Mouse (Mus musculus) limb, embryonic 10.5 days (tissue): Measurements from ENCODE around the gene Slc7a12. TPM values are rescaled to one million over a fixed set of nuclear protein-coding genes. Genes with fewer than 3 reads are reported as not detected.

Source experiments
- DNase-seq: peaks from one replicate; pipeline ENCODE4 v3.0.0-alpha.2; 2017; ENCODE audit warnings: low spot score
- H3K27ac ChIP-seq: fragments of 300-500 bp; sonication (generic); 2 replicates; pipeline ENCODE4 v1.5.1; 2016; ENCODE audit warnings: mild to moderate bottlenecking
- H3K27me3 ChIP-seq: fragments of 300-500 bp; sonication (generic); 2 replicates; pipeline ENCODE4 v1.6.1; 2016; ENCODE audit warnings: low read depth, mild to moderate bottlenecking; ENCODE audit not compliant: poor library complexity, severe bottlenecking
- H3K36me3 ChIP-seq: fragments of 300-500 bp; sonication (generic); 2 replicates; pipeline ENCODE4 v1.6.1; 2016; ENCODE audit warnings: mild to moderate bottlenecking, moderate library complexity
- H3K4me1 ChIP-seq: fragments of 300-500 bp; sonication (generic); 2 replicates; pipeline ENCODE4 v1.6.1; 2016
- H3K4me3 ChIP-seq: fragments of 300-500 bp; sonication (generic); 2 replicates; pipeline ENCODE4 v1.5.1; 2016; ENCODE audit warnings: mild to moderate bottlenecking, moderate library complexity
- H3K9me3 ChIP-seq: fragments of 300-500 bp; sonication (generic); replicated peaks from 2 replicates; pipeline ENCODE4 v1.6.1; 2016; ENCODE audit warnings: mild to moderate bottlenecking
- WGBS: fragments of 180-500 bp; shearing (Covaris S2); methylation state at CpG from one replicate; pipeline ENCODE4 v1.1.7; 2016; 5-methylcytosine and 5-hydroxymethylcytosine counted together
- polyA plus RNA-seq: library from polyadenylated mRNA; unstranded; fragments of >200 nt; fragmentation: Nextera tagmentation; extraction: Ambion mirVana; gene quantifications from 2 replicates; pipeline ENCODE4 v1.2.1, GENCODE M21; 2016

Slc7a12 gene
- polyA plus RNA-seq, result not detected in 2 replicates

DNA sequence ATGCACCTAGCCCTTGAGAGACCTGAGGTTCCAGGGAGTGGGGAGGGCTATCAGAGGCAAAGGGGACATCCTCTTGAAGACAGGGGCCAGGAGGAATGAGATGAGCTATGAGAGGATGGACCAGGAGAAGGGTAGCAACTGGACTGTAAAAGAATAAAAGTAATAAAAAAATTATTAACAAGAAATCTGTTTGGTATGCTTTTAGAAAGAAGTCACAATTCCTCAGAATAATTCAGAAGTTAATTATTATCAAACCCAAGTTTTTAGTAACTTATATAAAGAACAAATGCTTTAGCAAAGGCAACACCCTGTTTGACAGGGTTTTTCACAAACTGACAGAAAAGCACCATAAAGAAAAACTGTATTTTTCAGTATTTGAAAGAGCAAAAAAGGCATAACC is at the start of gene Slc7a12:
Gene Slc7a12 (plus strand): TSS at position 301 of the 400 bp plus-strand sequence.
- no peaks in the 10 kb centered on the region for H3K4me1 ChIP-seq
- no peaks in the 10 kb centered on the region for H3K27me3 ChIP-seq

DNA sequence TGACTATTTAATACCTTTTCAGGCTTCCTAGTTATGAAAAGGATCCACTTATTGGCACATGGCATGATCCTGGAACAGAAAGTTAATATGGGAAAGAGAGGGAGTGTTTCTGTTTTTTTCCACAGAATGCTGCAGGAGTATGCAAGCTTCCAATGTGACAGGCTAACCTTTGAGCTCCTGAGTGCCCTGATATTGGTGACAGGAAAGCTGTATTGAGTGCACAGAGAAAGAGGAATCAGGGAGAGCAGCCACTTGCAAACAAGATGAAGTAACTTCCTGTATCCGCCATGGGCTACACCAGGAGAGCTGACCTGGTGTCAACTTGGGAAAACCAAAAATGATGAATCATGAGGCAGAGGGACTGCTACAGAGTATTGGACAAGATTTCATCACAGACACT is 48.1 kb upstream of the Slc7a12 start:
- 90% methylated on average over 1 of the region's 1 CpGs for WGBS
- H3K4me3 ChIP-seq, result no peak overlapping the region
- no peak overlapping the region for H3K27ac ChIP-seq
- no peaks in the 10 kb centered on the region for H3K4me1 ChIP-seq
- no peak for DNase-seq
- no peaks in the 10 kb centered on the region for H3K36me3 ChIP-seq
- no peaks in the 10 kb centered on the region for H3K9me3 ChIP-seq
- no peaks in the 10 kb centered on the region for H3K27me3 ChIP-seq

More for the DNA sequence above, at the start of gene Slc7a12:
- DNase-seq, result no peak
- Histone ChIP-seq H3K36me3 (no peaks in the 10 kb centered on the region), H3K27ac (no peak within 1 kb of the TSS), H3K9me3 (no peaks in the 10 kb centered on the region), H3K4me3 (no peak within 1 kb of the TSS)

DNA sequence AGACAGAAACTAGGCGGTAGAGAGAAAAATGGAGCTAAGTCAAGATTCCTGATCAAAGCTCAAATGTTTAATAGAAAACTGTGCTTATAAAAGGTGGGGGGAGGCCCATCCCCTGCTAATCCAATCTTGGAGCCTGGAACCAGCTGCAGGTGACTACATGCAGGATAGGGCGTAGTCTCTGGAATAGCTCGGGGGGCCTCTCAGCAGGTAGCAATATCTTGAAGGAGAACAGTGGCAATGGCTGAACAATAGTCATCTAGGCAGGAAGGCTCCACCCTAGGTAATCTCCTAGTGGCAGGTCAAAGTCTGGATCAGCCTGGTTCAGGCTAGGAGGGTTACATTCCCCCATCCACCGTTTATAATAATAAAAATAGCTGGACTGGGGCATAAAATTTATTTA is 34.5 kb upstream of the Slc7a12 start:
- Histone ChIP-seq H3K27me3 (no peaks in the 10 kb centered on the region), H3K27ac (no peak overlapping the region), H3K4me1 (no peaks in the 10 kb centered on the region), H3K36me3 (no peaks in the 10 kb centered on the region), H3K9me3 (no peaks in the 10 kb centered on the region), H3K4me3 (no peak overlapping the region)
- 92% methylated on average over 4 of the region's 4 CpGs for WGBS
- no peak for DNase-seq

DNA sequence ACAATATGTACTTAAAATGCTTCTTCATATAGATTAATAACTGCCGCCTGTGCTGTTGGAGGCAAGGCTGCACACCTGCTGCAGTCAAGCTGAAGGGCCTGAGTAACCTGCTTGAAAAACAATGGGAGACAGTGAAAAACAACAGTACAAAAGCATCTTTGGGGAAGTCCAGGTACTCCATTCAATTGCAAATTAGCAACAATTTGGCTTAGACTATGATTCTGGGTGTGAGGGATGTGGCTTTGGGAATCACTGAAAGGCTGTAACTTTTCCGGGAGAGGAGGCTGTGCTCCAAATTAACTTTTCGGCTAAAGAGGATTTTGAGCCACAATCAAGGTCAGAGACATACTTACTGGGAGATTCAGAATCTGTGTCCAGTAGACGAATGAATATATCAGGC is 33.8 kb upstream of the Slc7a12 start:
- Histone ChIP-seq H3K4me3 (no peak overlapping the region), H3K27me3 (no peaks in the 10 kb centered on the region), H3K4me1 (no peaks in the 10 kb centered on the region), H3K9me3 (no peaks in the 10 kb centered on the region), H3K27ac (no peak overlapping the region), H3K36me3 (no peaks in the 10 kb centered on the region)
- 98% methylated on average over 4 of the region's 4 CpGs for WGBS
- DNase-seq, result no peak

Other genes with a start within 250 kb of the Slc7a12 start
- 416 and 454 TPM in 2 replicates for gene 1810022K09Rik, start 130.6 kb downstream of the Slc7a12 start, polyA plus RNA-seq
- gene Car13, start 161.0 kb downstream of the Slc7a12 start, polyA plus RNA-seq, result 3.6 and 3.9 TPM in 2 replicates